Mouse (Mus musculus) neural tube, postnatal 0 days (tissue): ENCODE results near the gene Cdh20. TPM values are rescaled to one million over a fixed set of nuclear protein-coding genes. Genes with fewer than 3 reads are reported as not detected.

ENCODE experiments used
- polyA plus RNA-seq: library from polyadenylated mRNA; unstranded; fragments of >200 nt; fragmentation: Nextera tagmentation; extraction: Ambion mirVana; gene quantifications from 2 replicates; pipeline ENCODE4 v1.2.1, GENCODE M21; 2015

The Cdh20 gene
- 5.4 and 5.8 TPM in 2 replicates for polyA plus RNA-seq

GRCm38 (mm10) chr1:104768371-104769249 is at the start of gene Cdh20:
Gene Cdh20 (plus strand): TSS chr1:104768529.

